Mouse (Mus musculus) heart, adult 11 months (tissue): ENCODE results near the gene Elmo1.
"Not testable (repeated sequence)": the region's sequence is repeated elsewhere in the genome, so short reads cannot be mapped to it uniquely, and the experiment has no call there.

Source experiments
- DNase-seq: peaks from one replicate; pipeline ENCODE4 v3.0.0; 2022

The Elmo1 gene

GRCm38 (mm10) chr13:20551559-20551958, 461.2 kb downstream of the Elmo1 start:
- DNase-seq, result no peak

GRCm38 (mm10) chr13:20555853-20556452, 465.6 kb downstream of the Elmo1 start:
- DNase-seq, result no peak

GRCm38 (mm10) chr13:20556739-20557138, 466.3 kb downstream of the Elmo1 start:
- DNase-seq, result peak; percentile 85

- DNase-seq, result peak; percentile 54
Measured at GRCm38 (mm10) chr13:20557156-20557555, 466.8 kb downstream of the Elmo1 start.

GRCm38 (mm10) chr13:20558376-20558775, 468.0 kb downstream of the Elmo1 start:
- DNase-seq, result peak; percentile 87

- DNase-seq, result peak; percentile 42
Measured at GRCm38 (mm10) chr13:20564414-20564813, 474.0 kb downstream of the Elmo1 start.

GRCm38 (mm10) chr13:20575186-20575585, 484.8 kb downstream of the Elmo1 start:
- DNase-seq, result no peak

- no peak for DNase-seq
Measured at GRCm38 (mm10) chr13:20585868-20586267, 495.5 kb downstream of the Elmo1 start.

- DNase-seq, result no peak
Measured at GRCm38 (mm10) chr13:20586462-20586861, 496.1 kb downstream of the Elmo1 start.

- DNase-seq, result no peak
Measured at GRCm38 (mm10) chr13:20590983-20591382, 500.6 kb downstream of the Elmo1 start.

GRCm38 (mm10) chr13:20597307-20597706, 506.9 kb downstream of the Elmo1 start:
- no peak for DNase-seq

- no peak for DNase-seq
Measured at GRCm38 (mm10) chr13:20598618-20599017, 508.2 kb downstream of the Elmo1 start.

- DNase-seq, result no peak
Measured at GRCm38 (mm10) chr13:20600246-20600645, 509.9 kb downstream of the Elmo1 start.

- no peak for DNase-seq
Measured at GRCm38 (mm10) chr13:20601421-20601820, 511.0 kb downstream of the Elmo1 start.

GRCm38 (mm10) chr13:20606891-20607290, 516.5 kb downstream of the Elmo1 start:
- no peak for DNase-seq

GRCm38 (mm10) chr13:20609003-20609688, 518.8 kb downstream of the Elmo1 start:
- no peak for DNase-seq

GRCm38 (mm10) chr13:20615596-20616469, 525.4 kb downstream of the Elmo1 start:
- DNase-seq, result no peak

- DNase-seq, result no peak
Measured at GRCm38 (mm10) chr13:20619946-20620345, 529.5 kb downstream of the Elmo1 start.

- no peak for DNase-seq
Measured at GRCm38 (mm10) chr13:20623071-20623850, 532.9 kb downstream of the Elmo1 start.

- DNase-seq, result no peak
Measured at GRCm38 (mm10) chr13:20627796-20628195, 537.4 kb downstream of the Elmo1 start.

- no peak for DNase-seq
Measured at GRCm38 (mm10) chr13:20632477-20632876, 542.1 kb downstream of the Elmo1 start.

- DNase-seq, result not testable (repeated sequence)
Measured at GRCm38 (mm10) chr13:20634679-20635078, 544.3 kb downstream of the Elmo1 start.

GRCm38 (mm10) chr13:20635646-20636045, 545.2 kb downstream of the Elmo1 start:
- DNase-seq, result no peak
